Mouse (Mus musculus) retina, adult 2 months (tissue): Measurements from ENCODE around the gene Atp8b4.

ENCODE experiments used
- DNase-seq: peaks from one replicate; pipeline ENCODE4 v3.0.0-alpha.2; 2012; ENCODE audit warnings: low read depth, low spot score

The Atp8b4 gene

DNA sequence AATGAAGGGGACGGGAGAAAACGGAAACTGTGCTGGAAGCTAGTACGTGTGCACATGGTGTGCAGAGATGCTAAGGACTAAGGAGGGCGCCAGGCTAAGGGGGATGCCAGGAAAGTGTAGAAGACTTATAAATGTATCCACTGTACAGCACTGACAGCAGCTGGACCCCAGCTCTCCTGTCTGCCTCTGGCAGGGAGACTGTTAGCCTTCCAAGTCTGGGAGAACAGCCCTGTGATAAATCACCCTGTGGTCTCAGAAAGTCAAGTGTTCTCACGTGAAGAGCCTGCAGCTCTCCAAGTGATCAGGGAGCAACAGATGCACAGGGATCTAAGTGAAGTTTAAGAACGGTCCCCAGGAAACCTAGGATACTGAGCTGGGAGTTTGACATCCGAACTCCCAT, 209.8 kb downstream of the Atp8b4 start:
- no peak for DNase-seq

DNA sequence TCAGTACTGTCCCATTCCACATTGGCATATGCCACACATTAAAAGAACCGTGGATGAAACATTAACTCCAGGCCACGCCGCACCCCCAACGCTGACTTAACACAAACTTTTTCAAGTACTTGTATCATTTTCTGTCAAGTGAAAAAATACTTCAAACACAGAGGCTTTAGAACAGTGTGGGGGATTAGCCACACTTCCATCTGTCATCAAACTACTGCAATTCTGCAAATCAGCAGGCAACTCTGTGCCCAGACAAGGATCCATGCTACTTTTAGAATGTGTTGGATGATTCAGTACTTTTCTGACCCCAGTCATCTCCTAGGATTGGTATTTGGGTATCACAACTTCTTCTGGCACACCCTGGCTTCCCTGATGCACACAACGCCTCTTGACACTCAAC, 212.5 kb downstream of the Atp8b4 start:
- DNase-seq = no peak

- no peak for DNase-seq
Measured at GRCm38 (mm10) chr2:126286420-126286819, 214.1 kb downstream of the Atp8b4 start.

DNA sequence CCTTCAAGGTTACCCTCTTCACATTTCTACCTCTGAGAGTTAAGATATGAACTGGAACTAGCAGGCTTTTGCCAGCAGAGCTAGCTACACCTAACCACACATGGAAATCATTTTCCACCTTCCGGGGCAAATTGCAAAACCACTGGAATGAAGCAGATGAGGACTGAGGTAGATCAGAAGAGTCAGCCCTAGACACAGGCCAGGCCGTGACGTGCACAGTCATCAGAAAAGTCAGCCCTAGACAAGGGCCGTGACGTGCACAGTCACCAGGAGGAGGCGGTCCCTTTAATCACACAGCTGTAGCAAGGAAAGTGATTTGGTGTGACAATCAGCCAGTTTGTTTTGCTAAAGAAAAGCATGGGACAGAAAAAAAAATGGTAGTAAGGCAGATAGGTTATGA, 216.4 kb downstream of the Atp8b4 start:
- no peak for DNase-seq

- DNase-seq = no peak
Measured at GRCm38 (mm10) chr2:126283086-126283485, 217.4 kb downstream of the Atp8b4 start.

- no peak for DNase-seq
Measured at GRCm38 (mm10) chr2:126275511-126275910, 225.0 kb downstream of the Atp8b4 start.

GRCm38 (mm10) chr2:126274826-126275405, 225.6 kb downstream of the Atp8b4 start:
- no peak for DNase-seq

DNA sequence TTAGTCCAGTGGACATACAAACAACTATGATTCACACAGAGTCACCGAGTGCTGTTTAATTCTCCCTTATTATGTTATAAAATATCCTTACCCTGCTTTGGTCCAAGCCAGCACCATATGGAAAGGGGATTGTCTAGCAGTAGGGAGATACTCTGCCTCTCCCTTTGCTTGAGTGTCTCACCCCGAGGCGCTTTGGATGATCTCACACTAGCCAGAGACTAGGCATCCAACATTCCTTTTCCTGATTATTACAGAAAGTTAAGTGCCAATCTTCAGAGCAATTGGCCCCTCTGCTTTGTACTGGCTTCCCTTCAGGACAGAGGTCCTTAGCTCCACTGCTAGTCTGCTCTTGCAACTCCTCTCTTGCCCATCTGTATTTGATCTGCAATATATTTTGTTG, 226.2 kb downstream of the Atp8b4 start:
- no peak for DNase-seq
